Mouse (Mus musculus) ES-Bruce4 (cell line): ENCODE measurements around the gene Ache.

Experiments used
- CTCF ChIP-seq: IDR thresholded peaks from one replicate; pipeline ENCODE4 v1.8.1; 2011; ENCODE audit warnings: low read depth, low read length
- POLR2A ChIP-seq: IDR thresholded peaks from one replicate; pipeline ENCODE4 v1.8.1; 2011; ENCODE audit warnings: low read length; ENCODE audit not compliant: insufficient read depth

GRCm38 (mm10) chr5:137335066-137335465 is 47.7 kb downstream of the Ache start:
- TF ChIP-seq CTCF (no peak), POLR2A (no peak)
